Mouse (Mus musculus): Measurements from ENCODE around the gene Fam83g. TPM values are rescaled to one million over a fixed set of nuclear protein-coding genes. Genes with fewer than 3 reads are reported as not detected.
A peak's percentile ranks its signal among the peaks of the same experiment; 100 is the strongest.

Gene Fam83g
- polyA plus RNA-seq, 1 experiment from 2014 or later: 3.7 TPM

DNA sequence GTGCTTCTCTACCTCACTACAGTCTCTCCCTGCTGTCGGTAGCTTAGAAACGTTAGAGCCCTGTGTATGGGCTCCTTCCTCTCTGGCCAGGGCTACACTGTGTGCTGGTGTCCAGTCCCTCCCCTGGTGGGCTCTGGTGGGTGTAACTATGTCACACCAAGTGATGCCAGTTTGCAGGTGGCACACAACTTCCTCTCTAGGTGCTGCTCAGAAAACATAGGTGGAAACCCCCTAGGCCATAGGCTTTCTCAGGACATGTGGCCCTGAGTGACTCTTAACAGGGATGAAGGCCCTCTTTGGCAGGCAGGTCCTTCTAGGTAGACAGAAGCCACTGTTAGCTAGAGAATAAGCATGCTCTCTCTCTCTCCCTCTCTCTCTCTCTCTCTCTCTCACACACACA lies 26.5 kb upstream of the Fam83g start:
- DNase-seq (ENCODE audit: low spot score): no peak
- Histone ChIP-seq H3K27me3 (replicated peaks; ENCODE audit: control insufficient read depth, insufficient read depth, low read length) (no peaks in the 10 kb centered on the region), H3K9ac (ENCODE audit: low read depth, low read length) (no peak overlapping the region), H3K27ac (replicated peaks; ENCODE audit: low read depth, low read length) (no peak overlapping the region), H3K4me3 (ENCODE audit: low read depth, low read length) (no peak overlapping the region), H3K4me2 (ENCODE audit: low read depth, low read length) (no peak overlapping the region), H3K4me1 (ENCODE audit: control insufficient read depth, insufficient read depth, low read length) (no peaks in the 10 kb centered on the region), H3K36me3 (ENCODE audit: control insufficient read depth, insufficient read depth, low read length) (no peaks in the 10 kb centered on the region), H3K9me3 (ENCODE audit: control insufficient read depth, low read length) (no peaks in the 10 kb centered on the region)
- 71% methylated on average over 2 of the region's 2 CpGs for WGBS
- no peak for ATAC-seq (ENCODE audit: low read depth)

DNA sequence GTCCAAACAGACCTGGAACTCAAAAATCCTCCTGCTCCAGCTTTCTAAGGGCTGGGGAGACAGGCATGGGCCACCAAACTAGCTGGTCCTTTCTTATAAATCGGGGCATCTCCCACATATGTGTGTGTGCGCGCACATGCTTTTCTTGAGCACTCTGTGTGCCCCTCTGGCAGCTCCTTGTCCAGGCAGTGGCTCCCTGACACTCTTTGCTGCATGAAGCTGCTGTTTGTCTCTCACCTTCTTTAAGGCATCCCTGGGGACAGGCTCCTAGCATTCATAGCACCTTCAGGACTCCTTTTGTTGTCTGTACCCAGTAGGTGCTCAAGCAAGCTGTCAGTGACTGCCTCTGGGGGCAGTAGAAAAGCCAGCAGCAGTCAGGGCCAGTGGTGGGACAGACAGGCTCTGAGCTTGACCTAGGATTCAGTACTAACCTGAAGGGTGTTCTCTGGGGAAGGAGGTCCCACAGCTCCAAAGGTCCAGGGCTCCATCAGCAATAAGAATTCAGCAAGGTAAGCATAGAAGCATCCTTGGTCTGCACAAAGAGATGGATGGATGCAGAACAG lies 25.4 kb upstream of the Fam83g start:
- Histone ChIP-seq H3K27ac (replicated peaks; ENCODE audit: low read depth, low read length) (no peak overlapping the region), H3K4me1 (ENCODE audit: control insufficient read depth, insufficient read depth, low read length) (no peaks in the 10 kb centered on the region), H3K36me3 (ENCODE audit: control insufficient read depth, insufficient read depth, low read length) (no peaks in the 10 kb centered on the region), H3K4me2 (ENCODE audit: low read depth, low read length) (no peak overlapping the region), H3K4me3 (ENCODE audit: low read depth, low read length) (no peak overlapping the region), H3K9me3 (ENCODE audit: control insufficient read depth, low read length) (no peaks in the 10 kb centered on the region), H3K9ac (ENCODE audit: low read depth, low read length) (no peak overlapping the region), H3K27me3 (replicated peaks; ENCODE audit: control insufficient read depth, insufficient read depth, low read length) (no peaks in the 10 kb centered on the region)
- WGBS: 90% methylated on average over 3 of the region's 3 CpGs
- ATAC-seq (ENCODE audit: low read depth): no peak
- DNase-seq (ENCODE audit: low spot score): no peak

DNA sequence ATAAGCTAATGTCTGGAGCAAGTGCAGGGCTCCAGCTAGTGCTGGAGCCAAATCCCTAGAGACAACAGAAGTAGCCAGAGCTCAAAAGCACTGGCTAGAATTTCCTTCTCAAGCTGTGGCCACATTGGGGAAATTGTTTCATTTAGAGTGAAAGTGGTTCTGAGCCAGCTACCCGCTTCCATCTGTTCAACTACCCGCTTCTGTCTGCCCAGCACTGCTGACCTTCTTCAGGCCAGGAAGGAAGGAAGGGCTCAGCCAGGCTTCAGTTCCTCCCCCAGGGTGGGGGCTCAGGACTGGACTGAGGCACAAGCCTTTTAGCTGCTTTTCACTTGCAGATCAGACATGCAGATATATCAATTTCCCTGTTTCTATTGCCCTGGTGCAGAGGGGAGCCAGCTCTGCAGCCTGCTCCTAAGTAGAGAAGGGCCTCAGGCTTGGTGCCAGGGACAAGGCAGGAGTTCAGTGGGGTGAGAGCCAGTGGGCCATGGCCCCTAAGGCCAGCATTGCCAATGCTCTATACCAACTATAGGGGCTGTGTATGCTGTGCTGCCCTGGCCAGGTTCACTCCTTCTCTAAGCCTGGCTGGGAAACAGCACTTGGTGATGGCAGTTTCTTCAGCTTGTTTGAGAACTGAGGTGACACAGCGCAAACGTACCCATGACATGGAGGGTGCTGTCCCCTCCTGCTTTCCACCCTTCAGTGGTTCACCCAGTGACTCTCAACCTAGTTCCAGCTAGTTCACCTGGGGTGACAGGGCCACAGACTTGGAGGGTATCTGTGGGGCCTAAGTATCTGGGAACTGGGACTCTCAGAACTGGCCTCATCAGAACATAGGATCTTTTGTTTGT lies 24.7 kb upstream of the Fam83g start:
- no peak overlapping the region for H3K4me2 ChIP-seq (ENCODE audit: low read depth, low read length)
- no peak overlapping the region for H3K27ac ChIP-seq (replicated peaks; ENCODE audit: low read depth, low read length)
- no peaks in the 10 kb centered on the region for H3K27me3 ChIP-seq (replicated peaks; ENCODE audit: control insufficient read depth, insufficient read depth, low read length)
- DNase-seq (ENCODE audit: low spot score) (no peak), ATAC-seq (ENCODE audit: low read depth) (no peak)
- H3K9me3 ChIP-seq (ENCODE audit: control insufficient read depth, low read length): no peaks in the 10 kb centered on the region
- H3K4me1 ChIP-seq (ENCODE audit: control insufficient read depth, insufficient read depth, low read length): no peaks in the 10 kb centered on the region
- 63% methylated on average over 4 of the region's 4 CpGs for WGBS
- H3K36me3 ChIP-seq (ENCODE audit: control insufficient read depth, insufficient read depth, low read length): no peaks in the 10 kb centered on the region
- H3K4me3 ChIP-seq (ENCODE audit: low read depth, low read length): no peak overlapping the region
- H3K9ac ChIP-seq (ENCODE audit: low read depth, low read length): no peak overlapping the region

DNA sequence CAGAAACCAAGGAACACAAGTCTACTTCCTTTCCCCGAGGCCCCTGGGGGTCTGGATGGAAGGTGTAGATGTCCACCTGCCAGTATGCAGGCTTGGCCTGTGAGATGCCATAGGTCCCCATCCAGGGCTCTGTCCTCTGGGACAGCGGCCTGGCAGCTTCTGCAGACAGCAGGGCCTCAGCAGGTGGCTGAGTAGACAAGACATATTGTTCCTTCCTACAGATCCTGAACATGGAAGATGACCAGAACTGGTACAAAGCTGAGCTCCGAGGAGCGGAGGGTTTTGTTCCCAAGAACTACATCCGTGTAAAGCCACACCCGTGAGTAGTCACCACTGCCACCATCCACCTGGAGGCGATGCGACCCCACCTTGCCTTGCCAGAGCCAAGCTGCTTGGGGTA lies 23.9 kb upstream of the Fam83g start:
- 88% methylated on average over 8 of the region's 8 CpGs for WGBS
- H3K9me3 ChIP-seq (ENCODE audit: control insufficient read depth, low read length): no peaks in the 10 kb centered on the region
- DNase-seq (ENCODE audit: low spot score) (no peak), ATAC-seq (ENCODE audit: low read depth) (no peak)
- H3K36me3 ChIP-seq (ENCODE audit: control insufficient read depth, insufficient read depth, low read length): no peaks in the 10 kb centered on the region
- H3K27ac ChIP-seq (replicated peaks; ENCODE audit: low read depth, low read length): no peak overlapping the region
- no peak overlapping the region for H3K4me2 ChIP-seq (ENCODE audit: low read depth, low read length)
- no peaks in the 10 kb centered on the region for H3K27me3 ChIP-seq (replicated peaks; ENCODE audit: control insufficient read depth, insufficient read depth, low read length)
- H3K4me1 ChIP-seq (ENCODE audit: control insufficient read depth, insufficient read depth, low read length): no peaks in the 10 kb centered on the region
- no peak overlapping the region for H3K9ac ChIP-seq (ENCODE audit: low read depth, low read length)
- H3K4me3 ChIP-seq (ENCODE audit: low read depth, low read length): no peak overlapping the region

DNA sequence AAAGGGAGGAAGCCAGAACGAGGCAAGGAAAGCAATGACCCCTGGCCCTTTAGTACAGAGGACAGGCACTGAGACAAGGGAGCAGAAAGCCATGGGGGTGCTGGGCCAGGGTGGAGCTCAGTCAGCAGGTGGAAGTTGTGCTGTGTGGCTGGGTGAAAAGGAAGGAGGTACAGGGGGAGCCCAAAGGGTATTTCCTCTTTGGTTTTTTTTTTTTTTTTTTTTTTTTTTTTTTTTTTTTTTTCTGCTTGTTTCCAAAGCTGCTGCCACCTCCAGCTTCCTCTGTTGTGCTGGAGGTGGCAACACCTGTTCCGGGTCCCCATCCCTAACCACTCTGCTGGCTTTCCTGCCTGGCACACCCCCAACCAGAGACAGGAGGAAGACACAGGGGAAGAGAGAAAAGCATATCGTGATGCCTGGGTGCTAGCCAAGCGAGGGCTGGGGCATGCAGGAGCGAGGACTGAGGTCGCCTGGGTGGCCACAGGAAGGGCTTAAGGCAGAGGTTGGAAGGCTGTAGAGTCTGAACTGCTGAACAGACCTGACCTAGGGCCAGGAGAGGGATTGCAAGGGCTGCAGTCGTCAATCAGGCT lies 23.0 kb upstream of the Fam83g start:
- Histone ChIP-seq H3K9ac (ENCODE audit: low read depth, low read length) (no peak overlapping the region), H3K4me1 (ENCODE audit: control insufficient read depth, insufficient read depth, low read length) (no peaks in the 10 kb centered on the region), H3K27ac (replicated peaks; ENCODE audit: low read depth, low read length) (no peak overlapping the region), H3K36me3 (ENCODE audit: control insufficient read depth, insufficient read depth, low read length) (no peaks in the 10 kb centered on the region), H3K4me3 (ENCODE audit: low read depth, low read length) (no peak overlapping the region), H3K4me2 (ENCODE audit: low read depth, low read length) (no peak overlapping the region), H3K27me3 (replicated peaks; ENCODE audit: control insufficient read depth, insufficient read depth, low read length) (no peaks in the 10 kb centered on the region), H3K9me3 (ENCODE audit: control insufficient read depth, low read length) (no peaks in the 10 kb centered on the region)
- ATAC-seq (ENCODE audit: low read depth): no peak
- no peak for DNase-seq (ENCODE audit: low spot score)
- WGBS: 70% methylated on average over 7 of the region's 7 CpGs

DNA sequence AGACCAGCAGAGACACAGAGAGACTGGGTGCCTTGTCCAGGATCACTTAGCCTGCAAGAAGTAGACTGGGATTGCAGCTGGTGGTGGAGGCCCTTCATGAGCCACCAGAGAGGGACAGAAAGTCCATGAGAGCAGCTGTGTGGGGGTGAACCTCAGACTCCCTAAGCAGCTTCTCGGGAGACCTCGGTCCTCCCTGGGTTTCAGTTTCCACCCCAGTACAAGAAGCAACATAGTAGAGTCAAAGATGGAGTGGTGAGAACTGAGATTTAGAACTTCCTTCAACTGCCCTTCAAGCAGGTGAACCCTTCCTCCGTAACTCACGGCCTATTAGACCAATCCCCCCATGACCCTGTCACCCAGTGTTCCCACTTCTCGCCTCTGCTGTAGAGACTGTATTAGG lies 21.7 kb upstream of the Fam83g start:
- DNase-seq (ENCODE audit: low spot score) (no peak), ATAC-seq (ENCODE audit: low read depth) (no peak)
- Histone ChIP-seq H3K27me3 (replicated peaks; ENCODE audit: control insufficient read depth, insufficient read depth, low read length) (no peaks in the 10 kb centered on the region), H3K4me2 (ENCODE audit: low read depth, low read length) (no peak overlapping the region), H3K4me1 (ENCODE audit: control insufficient read depth, insufficient read depth, low read length) (no peaks in the 10 kb centered on the region), H3K27ac (replicated peaks; ENCODE audit: low read depth, low read length) (no peak overlapping the region), H3K9me3 (ENCODE audit: control insufficient read depth, low read length) (no peaks in the 10 kb centered on the region), H3K9ac (ENCODE audit: low read depth, low read length) (no peak overlapping the region), H3K4me3 (ENCODE audit: low read depth, low read length) (no peak overlapping the region), H3K36me3 (ENCODE audit: control insufficient read depth, insufficient read depth, low read length) (no peaks in the 10 kb centered on the region)
- WGBS: 93% methylated on average over 5 of the region's 5 CpGs

DNA sequence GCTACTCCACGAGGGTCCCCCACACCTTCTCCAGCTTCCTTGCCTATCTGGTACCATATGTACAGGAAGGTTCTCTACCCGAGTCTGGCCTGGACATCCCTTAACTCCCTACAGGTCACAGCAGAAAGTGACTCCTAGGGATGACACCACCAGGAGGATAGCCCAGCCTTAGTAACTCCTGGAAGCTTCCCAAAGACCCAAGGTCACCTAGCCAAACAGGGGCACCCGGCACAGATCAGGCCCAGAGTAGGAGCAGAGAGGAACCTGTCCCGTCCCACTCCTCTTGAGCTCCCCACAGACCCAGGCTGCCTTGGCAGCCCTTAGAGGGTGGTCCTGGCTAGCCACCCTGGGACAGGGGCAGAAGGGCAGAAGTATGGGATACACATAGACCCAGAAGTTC lies 18.5 kb upstream of the Fam83g start:
- WGBS: 87% methylated on average over 4 of the region's 4 CpGs
- DNase-seq (ENCODE audit: low spot score) (no peak), ATAC-seq (ENCODE audit: low read depth) (no peak)
- H3K4me3 ChIP-seq (ENCODE audit: low read depth, low read length): no peak overlapping the region
- H3K27me3 ChIP-seq (replicated peaks; ENCODE audit: control insufficient read depth, insufficient read depth, low read length): no peaks in the 10 kb centered on the region
- H3K4me2 ChIP-seq (ENCODE audit: low read depth, low read length): no peak overlapping the region
- H3K9ac ChIP-seq (ENCODE audit: low read depth, low read length): no peak overlapping the region
- H3K27ac ChIP-seq (replicated peaks; ENCODE audit: low read depth, low read length): no peak overlapping the region
- H3K36me3 ChIP-seq (ENCODE audit: control insufficient read depth, insufficient read depth, low read length): no peaks in the 10 kb centered on the region
- H3K4me1 ChIP-seq (ENCODE audit: control insufficient read depth, insufficient read depth, low read length): no peaks in the 10 kb centered on the region
- H3K9me3 ChIP-seq (ENCODE audit: control insufficient read depth, low read length): no peaks in the 10 kb centered on the region

DNA sequence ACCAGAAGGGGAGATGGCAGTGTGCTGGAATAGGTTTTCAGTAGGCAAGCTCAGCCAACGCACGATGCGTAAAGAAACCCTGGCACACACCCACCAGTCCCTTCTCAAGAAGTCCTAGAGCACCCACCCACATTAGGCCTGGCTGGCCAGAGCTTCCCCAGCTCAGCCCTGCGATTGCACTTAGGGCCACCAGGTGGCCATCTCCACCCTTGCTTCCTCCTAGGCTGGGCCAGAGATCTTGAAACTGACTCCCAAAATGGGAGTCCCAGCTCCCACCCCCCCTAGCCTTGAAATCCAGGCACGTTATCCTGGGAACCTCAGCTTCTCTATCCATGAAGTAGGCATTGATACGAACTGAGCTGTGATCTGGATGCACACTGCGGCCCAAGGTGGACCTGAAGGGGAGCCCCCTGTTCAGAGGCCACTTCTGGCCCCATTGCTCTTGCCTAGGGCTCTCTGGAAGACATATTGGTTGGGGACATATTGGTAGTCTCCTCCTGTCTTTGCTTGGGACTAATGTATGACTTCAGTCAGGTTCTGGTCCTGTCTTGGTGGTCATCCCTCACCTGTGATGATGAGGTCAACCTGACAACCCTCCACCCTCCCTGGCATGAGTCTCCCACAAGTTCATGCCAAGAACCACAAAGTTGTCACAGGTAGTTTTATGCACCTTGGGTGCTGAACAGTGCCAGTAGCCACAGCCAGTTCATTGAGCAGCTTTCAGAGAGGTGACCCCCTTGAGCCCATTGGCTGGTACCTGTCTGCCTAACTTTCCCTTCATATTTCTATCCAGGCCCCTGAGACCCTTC lies 17.7 kb upstream of the Fam83g start:
- DNase-seq (ENCODE audit: low spot score) (peak; percentile 55), ATAC-seq (ENCODE audit: low read depth) (0 out of 2 replicates have a peak, but pooled peaks have one; percentile 62)
- no peaks in the 10 kb centered on the region for H3K36me3 ChIP-seq (ENCODE audit: control insufficient read depth, insufficient read depth, low read length)
- no peak overlapping the region for H3K9ac ChIP-seq (ENCODE audit: low read depth, low read length)
- no peak overlapping the region for H3K4me3 ChIP-seq (ENCODE audit: low read depth, low read length)
- 36% methylated on average over 6 of the region's 7 CpGs for WGBS
- H3K4me1 ChIP-seq (ENCODE audit: control insufficient read depth, insufficient read depth, low read length): no peaks in the 10 kb centered on the region
- no peak overlapping the region for H3K27ac ChIP-seq (replicated peaks; ENCODE audit: low read depth, low read length)
- H3K9me3 ChIP-seq (ENCODE audit: control insufficient read depth, low read length): no peaks in the 10 kb centered on the region
- H3K4me2 ChIP-seq (ENCODE audit: low read depth, low read length): no peak overlapping the region
- no peaks in the 10 kb centered on the region for H3K27me3 ChIP-seq (replicated peaks; ENCODE audit: control insufficient read depth, insufficient read depth, low read length)

Measured in embryonic facial prominence, embryonic 14.5 days (tissue).